Mouse (Mus musculus): Measurements from ENCODE around the gene Mcm3ap. TPM values are rescaled to one million over a fixed set of nuclear protein-coding genes. Genes with fewer than 3 reads are reported as not detected.

Gene Mcm3ap
- polyA plus RNA-seq (2012; rRNA removed), result 56.0 and 59.4 TPM in 2 replicates

DNA sequence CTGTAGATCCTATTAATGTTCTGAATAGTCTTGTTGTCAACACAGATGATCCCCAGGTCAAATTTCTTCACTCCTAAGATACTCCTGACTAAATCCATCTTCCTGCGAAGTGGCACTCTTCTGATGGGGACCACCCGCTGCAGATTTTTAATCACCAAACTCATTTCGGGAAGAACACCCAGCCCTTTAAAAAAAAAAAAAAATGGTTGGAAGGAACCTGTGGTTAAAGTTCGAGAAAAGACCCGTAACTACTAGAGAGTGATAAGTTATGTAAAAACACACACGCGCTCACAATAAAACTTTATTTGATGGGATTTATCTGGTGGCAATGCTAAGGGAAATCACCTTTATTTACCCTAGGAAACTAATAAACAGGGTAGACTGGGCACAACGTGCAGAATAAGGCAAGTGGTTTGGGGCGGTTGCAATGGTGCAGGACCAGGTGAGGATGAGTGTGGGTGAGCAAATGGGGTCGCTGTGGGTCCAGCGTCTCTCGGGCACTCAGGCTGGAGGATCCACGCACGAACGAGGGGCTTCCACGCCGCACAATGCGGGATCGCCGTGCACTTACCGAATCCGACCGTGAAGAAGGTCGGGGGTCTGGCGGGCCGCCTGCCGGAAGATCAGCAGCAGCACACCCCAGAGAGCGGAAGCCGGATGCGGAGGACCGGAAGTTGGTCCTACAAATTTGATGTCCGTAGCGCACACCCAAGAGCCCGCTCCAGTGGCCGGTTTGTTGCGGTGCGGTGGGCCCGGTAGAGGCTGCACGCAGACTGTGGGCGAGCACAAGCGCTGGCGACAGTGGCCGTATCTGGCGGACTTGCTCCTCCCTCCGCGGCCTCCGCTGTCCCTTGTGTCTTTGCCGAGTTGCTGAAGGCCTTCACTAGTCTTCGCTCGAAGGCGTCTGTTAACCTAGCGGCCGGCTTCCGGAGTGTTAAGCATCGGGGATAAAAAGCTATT is at the start of gene Mcm3ap, which contains the start of gene Ybey:
Gene Mcm3ap, plus strand, starts transcription at position 725 of the 960 bp plus-strand sequence.
Gene Ybey, minus strand, starts transcription at position 912 of the 960 bp plus-strand sequence.
- Histone ChIP-seq H3K4me3 (ENCODE audit: insufficient read depth, low read length) (peak within 1 kb of the TSS; percentile 86), H3K27ac (ENCODE audit: insufficient read depth, low read length) (peak within 1 kb of the TSS; percentile 66; the same call in 1 of the 2 replicates), H3K4me1 (ENCODE audit: control insufficient read depth, insufficient read depth, low read length) (peaks cover 1% of the 10 kb centered on the region; the same call in 1 of the 2 replicates)
- TF ChIP-seq CTCF (IDR thresholded peaks at IDR 0.05; ENCODE audit: extremely low read depth, insufficient read depth, low read length), result no peak
- TF ChIP-seq POLR2A (IDR thresholded peaks at IDR 0.05; ENCODE audit: extremely low read depth, insufficient read depth, low read length), result peak; percentile 81

DNA sequence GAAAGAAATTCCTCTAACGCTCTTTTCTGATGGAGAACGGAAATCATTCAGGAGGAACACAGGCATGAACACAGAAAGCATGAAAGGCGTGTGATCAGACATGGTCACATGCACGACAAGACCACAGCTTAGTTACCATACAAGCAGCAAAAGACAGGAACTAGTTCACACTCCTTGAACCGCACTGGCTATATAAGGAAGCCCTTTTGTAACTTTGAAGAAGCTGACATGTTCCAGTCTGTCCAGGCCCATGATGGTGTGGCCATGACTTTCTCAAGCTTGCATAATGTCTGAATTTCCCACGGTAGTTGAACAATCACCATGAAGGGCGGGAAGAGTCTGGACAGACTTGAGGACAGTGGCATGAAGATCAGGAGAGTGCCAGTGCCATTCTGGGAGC is 43.1 kb upstream of the Mcm3ap start:
- Histone ChIP-seq H3K27ac (ENCODE audit: insufficient read depth, low read length) (no peak overlapping the region), H3K4me3 (ENCODE audit: insufficient read depth, low read length) (no peak overlapping the region), H3K4me1 (ENCODE audit: control insufficient read depth, insufficient read depth, low read length) (no peaks in the 10 kb centered on the region)
- TF ChIP-seq POLR2A (IDR thresholded peaks at IDR 0.05; ENCODE audit: extremely low read depth, insufficient read depth, low read length) (no peak), CTCF (IDR thresholded peaks at IDR 0.05; ENCODE audit: extremely low read depth, insufficient read depth, low read length) (no peak)

GRCm38 (mm10) chr10:76433925-76434324 is 34.8 kb upstream of the Mcm3ap start:
- no peak overlapping the region for H3K4me3 ChIP-seq (ENCODE audit: insufficient read depth, low read length)
- TF ChIP-seq POLR2A (IDR thresholded peaks at IDR 0.05; ENCODE audit: extremely low read depth, insufficient read depth, low read length), result no peak
- no peak for TF ChIP-seq CTCF (IDR thresholded peaks at IDR 0.05; ENCODE audit: extremely low read depth, insufficient read depth, low read length)

DNA sequence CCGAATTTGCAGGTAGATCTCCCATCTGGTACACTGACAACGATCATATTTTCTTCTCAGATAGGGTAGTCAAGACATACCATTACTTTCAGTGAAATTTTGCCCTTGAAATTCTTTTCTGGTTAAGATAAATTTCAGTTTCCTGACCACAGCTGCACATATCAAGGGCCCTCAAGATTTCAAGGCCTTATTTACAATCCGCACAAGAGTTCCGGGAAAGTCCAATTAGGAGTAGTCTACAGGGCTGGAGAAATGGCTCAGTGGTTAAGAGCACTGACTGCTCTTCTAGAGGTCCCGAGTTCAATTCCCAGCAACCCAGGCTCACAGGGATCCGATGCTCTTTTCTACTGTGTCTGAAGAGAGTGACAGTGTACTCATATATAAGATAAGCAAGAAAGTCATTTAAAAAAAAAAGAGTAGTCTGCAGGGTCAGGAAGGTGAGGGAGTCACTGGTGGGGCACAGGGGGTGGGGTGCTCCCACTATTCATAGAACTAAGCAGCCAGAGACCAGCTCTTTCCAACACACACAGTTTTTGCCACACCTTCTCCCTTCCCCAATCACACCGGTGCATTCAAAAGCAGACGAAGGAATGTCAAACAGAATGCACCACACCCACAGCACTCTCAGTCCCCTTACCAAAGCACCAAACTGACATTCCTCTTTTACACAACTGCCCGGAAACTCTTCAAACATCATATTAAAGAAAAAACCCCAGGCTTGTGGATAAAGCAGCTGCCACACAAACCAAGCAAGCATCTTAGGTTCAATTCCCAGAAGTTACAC is 29.4 kb upstream of the Mcm3ap start:
- Histone ChIP-seq H3K4me3 (ENCODE audit: insufficient read depth, low read length) (no peak overlapping the region), H3K4me1 (ENCODE audit: control insufficient read depth, insufficient read depth, low read length) (no peaks in the 10 kb centered on the region), H3K27ac (ENCODE audit: insufficient read depth, low read length) (no peak overlapping the region)
- TF ChIP-seq CTCF (IDR thresholded peaks at IDR 0.05; ENCODE audit: extremely low read depth, insufficient read depth, low read length) (no peak), POLR2A (IDR thresholded peaks at IDR 0.05; ENCODE audit: extremely low read depth, insufficient read depth, low read length) (no peak)

More at GRCm38 (mm10) chr10:76433925-76434324, 34.8 kb upstream of the Mcm3ap start:
- Histone ChIP-seq H3K27ac (ENCODE audit: insufficient read depth, low read length) (no peak overlapping the region), H3K4me1 (ENCODE audit: control insufficient read depth, insufficient read depth, low read length) (no peaks in the 10 kb centered on the region)

DNA sequence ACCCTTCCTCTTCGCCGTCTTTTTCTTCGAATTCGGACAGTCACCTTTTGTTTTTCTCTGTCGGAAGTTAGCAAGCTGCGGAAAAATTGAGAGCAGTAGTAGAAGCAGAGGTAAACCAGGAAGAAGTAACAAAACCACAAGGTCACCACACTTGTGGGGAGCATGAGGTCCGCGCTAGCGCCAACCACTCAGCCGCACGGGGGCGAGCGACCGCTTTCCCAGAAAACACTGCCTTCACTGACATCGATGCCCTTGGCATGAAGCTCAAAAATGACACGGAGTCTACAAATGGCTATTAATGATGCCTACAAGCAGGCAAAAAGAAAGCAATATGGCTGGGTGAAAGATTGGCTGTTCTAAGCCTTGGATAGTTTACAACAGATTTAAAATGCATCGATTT is 28.4 kb upstream of the Mcm3ap start, which contains the start of gene AC141477.1:
Gene AC141477.1, minus strand, starts transcription at position 164 of the 400 bp plus-strand sequence.
- H3K27ac ChIP-seq (ENCODE audit: insufficient read depth, low read length), result no peak within 1 kb of the TSS

DNA sequence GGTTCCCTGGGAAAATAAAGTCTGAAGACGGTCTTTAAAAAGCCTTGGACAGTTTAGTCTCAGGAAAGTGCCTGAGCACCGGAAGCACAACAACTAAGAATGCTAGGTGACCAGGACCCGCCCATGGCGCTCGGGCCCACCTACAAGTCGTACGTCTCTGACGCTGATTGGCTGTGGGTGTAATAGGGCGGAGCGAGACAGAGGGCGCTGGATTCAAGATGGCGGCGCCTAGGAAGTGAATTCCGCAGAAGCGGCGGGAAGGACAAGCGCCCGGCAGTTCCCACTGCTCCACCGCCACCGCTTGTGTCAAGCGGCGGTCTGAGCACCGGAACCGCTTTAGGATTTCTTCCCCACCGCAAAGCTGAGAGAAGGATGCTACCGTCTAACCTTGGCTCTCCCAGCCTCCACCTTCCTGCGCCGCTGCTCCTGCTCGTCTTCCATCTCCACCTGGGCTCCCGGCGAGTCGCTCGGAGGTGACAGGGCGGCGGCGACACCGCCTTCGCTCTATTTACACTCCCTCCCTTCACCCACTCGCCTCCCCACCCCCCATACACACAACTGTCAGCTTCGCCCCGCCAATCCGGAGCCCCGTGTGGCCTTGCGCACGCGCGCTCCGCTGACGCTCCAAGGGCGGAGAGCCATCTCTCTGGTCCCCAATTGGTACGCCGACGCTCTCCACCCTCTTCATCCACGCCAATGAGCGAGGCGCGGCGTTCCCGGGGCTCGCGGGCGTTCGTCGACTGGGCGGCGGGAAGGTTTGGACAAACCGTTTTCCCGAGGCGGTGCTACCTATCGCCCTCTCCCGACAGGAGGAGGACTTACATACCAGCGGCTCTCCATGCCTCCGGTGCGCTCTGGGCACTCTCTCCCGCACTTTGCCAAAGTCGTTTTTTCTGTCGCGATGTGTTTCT is 26.3 kb upstream of the Mcm3ap start, which contains the start of gene Pcnt:
Gene Pcnt, minus strand, starts transcription at position 609 of the 911 bp plus-strand sequence.
- Histone ChIP-seq H3K4me1 (ENCODE audit: control insufficient read depth, insufficient read depth, low read length) (no peaks in the 10 kb centered on the region), H3K27ac (ENCODE audit: insufficient read depth, low read length) (peak within 1 kb of the TSS; percentile 80), H3K4me3 (ENCODE audit: insufficient read depth, low read length) (peak within 1 kb of the TSS; percentile 66)
- peak; percentile 28; the same call in 1 of the 2 replicates for TF ChIP-seq POLR2A (IDR thresholded peaks at IDR 0.05; ENCODE audit: extremely low read depth, insufficient read depth, low read length)
- peak; percentile 50 for TF ChIP-seq CTCF (IDR thresholded peaks at IDR 0.05; ENCODE audit: extremely low read depth, insufficient read depth, low read length)

More for the DNA sequence above, 28.4 kb upstream of the Mcm3ap start, which contains the start of gene AC141477.1:
- no peak within 1 kb of the TSS for H3K4me3 ChIP-seq (ENCODE audit: insufficient read depth, low read length)
- no peaks in the 10 kb centered on the region for H3K4me1 ChIP-seq (ENCODE audit: control insufficient read depth, insufficient read depth, low read length)
- TF ChIP-seq POLR2A (IDR thresholded peaks at IDR 0.05; ENCODE audit: extremely low read depth, insufficient read depth, low read length) (no peak), CTCF (IDR thresholded peaks at IDR 0.05; ENCODE audit: extremely low read depth, insufficient read depth, low read length) (no peak)

DNA sequence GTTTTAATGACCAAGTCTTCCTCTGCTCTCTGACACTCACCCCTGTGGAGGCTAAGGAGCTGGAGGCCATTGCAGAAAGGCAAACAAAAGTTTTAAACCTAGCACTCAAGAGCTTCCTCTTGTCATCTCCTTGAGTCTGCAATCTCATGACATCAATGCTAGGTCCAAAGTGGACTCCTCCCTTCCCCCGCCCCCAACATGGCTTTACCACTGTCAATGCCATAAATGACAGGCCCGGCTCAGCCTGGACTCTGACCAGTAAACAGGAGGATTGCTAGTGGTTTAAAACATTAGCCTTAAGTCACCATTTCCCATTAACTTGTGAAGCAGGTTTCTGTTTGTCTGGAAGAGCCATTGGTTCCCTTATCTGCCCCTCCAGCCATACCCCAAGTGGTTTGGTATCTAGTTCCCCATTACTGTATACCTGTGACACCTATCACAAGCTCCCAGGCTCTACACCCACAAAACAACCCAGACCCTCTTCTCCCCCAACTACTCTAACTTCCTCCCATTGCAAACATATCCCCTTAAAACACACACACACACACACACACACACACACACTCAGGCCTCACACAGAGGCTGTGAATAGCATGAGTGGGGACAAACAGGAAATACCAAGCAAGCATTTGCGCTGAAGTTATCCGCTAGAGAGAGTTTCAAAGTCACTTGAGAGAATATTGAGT is 22.6 kb upstream of the Mcm3ap start:
- Histone ChIP-seq H3K4me3 (ENCODE audit: insufficient read depth, low read length) (no peak overlapping the region), H3K27ac (ENCODE audit: insufficient read depth, low read length) (no peak overlapping the region), H3K4me1 (ENCODE audit: control insufficient read depth, insufficient read depth, low read length) (no peaks in the 10 kb centered on the region)
- no peak for TF ChIP-seq CTCF (IDR thresholded peaks at IDR 0.05; ENCODE audit: extremely low read depth, insufficient read depth, low read length)
- no peak for TF ChIP-seq POLR2A (IDR thresholded peaks at IDR 0.05; ENCODE audit: extremely low read depth, insufficient read depth, low read length)

All from cortical plate, adult 2 months (tissue).